Mouse (Mus musculus) activated CD4-positive, CD25-positive, alpha-beta regulatory T cell, adult 4 months (primary cell): ENCODE results near the gene Tmem211. TPM values are rescaled to one million over a fixed set of nuclear protein-coding genes. Genes with fewer than 3 reads are reported as not detected.

Source experiments
- ATAC-seq: one replicate; pipeline ENCODE4 v1.8.0; 2017
- polyA plus RNA-seq, 2 experiments: library from polyadenylated mRNA; unstranded; fragments of 100-300 nt; shearing (Covaris generic); gene quantifications; one replicate each; pipeline ENCODE4 v1.2.1; 2017

Tmem211 gene
- polyA plus RNA-seq: not detected

GRCm38 (mm10) chr5:113226632-113227102 lies at the start of gene Tmem211:
Gene Tmem211, plus strand, starts transcription at chr5:113226909.
- no peak for ATAC-seq

GRCm38 (mm10) chr5:113179451-113179842 lies 47.3 kb upstream of the Tmem211 start:
- no peak for ATAC-seq

GRCm38 (mm10) chr5:113179843-113180682 lies 46.6 kb upstream of the Tmem211 start:
- no peak for ATAC-seq

- no peak for ATAC-seq
Observed at GRCm38 (mm10) chr5:113180755-113181154, 46.0 kb upstream of the Tmem211 start.

- ATAC-seq: no peak
Observed at GRCm38 (mm10) chr5:113181441-113181840, 45.3 kb upstream of the Tmem211 start.

- no peak for ATAC-seq
Observed at GRCm38 (mm10) chr5:113190558-113190957, 36.2 kb upstream of the Tmem211 start.

GRCm38 (mm10) chr5:113191901-113192300 lies 34.8 kb upstream of the Tmem211 start:
- ATAC-seq: no peak

GRCm38 (mm10) chr5:113193762-113194161 lies 32.9 kb upstream of the Tmem211 start:
- no peak for ATAC-seq

- no peak for ATAC-seq
Observed at GRCm38 (mm10) chr5:113195451-113195850, 31.3 kb upstream of the Tmem211 start.

GRCm38 (mm10) chr5:113195907-113196306 lies 30.8 kb upstream of the Tmem211 start:
- no peak for ATAC-seq

- ATAC-seq: no peak
Observed at GRCm38 (mm10) chr5:113196916-113197794, 29.6 kb upstream of the Tmem211 start.

GRCm38 (mm10) chr5:113199126-113199771 lies 27.5 kb upstream of the Tmem211 start:
- ATAC-seq: no peak

- no peak for ATAC-seq
Observed at GRCm38 (mm10) chr5:113199772-113200134, 27.0 kb upstream of the Tmem211 start.

GRCm38 (mm10) chr5:113204193-113204592 lies 22.5 kb upstream of the Tmem211 start:
- no peak for ATAC-seq

- no peak for ATAC-seq
Observed at GRCm38 (mm10) chr5:113206670-113207352, 19.9 kb upstream of the Tmem211 start.

GRCm38 (mm10) chr5:113208048-113208447 lies 18.7 kb upstream of the Tmem211 start:
- ATAC-seq: no peak

GRCm38 (mm10) chr5:113208622-113209400 lies 17.9 kb upstream of the Tmem211 start:
- no peak for ATAC-seq

GRCm38 (mm10) chr5:113209401-113209750 lies 17.3 kb upstream of the Tmem211 start:
- ATAC-seq: no peak

- no peak for ATAC-seq
Observed at GRCm38 (mm10) chr5:113209898-113210297, 16.8 kb upstream of the Tmem211 start.

- no peak for ATAC-seq
Observed at GRCm38 (mm10) chr5:113210314-113210713, 16.4 kb upstream of the Tmem211 start.

GRCm38 (mm10) chr5:113212156-113212835 lies 14.4 kb upstream of the Tmem211 start:
- ATAC-seq: no peak
